Mouse (Mus musculus): Measurements from ENCODE around the gene Papolb.

Gene Papolb

GRCm38 (mm10) chr5:142529915-142530314, at the start of gene Papolb:
Gene Papolb (minus strand): TSS chr5:142530076.
- DNase-seq (ENCODE audit: low spot score) = no peak

DNA sequence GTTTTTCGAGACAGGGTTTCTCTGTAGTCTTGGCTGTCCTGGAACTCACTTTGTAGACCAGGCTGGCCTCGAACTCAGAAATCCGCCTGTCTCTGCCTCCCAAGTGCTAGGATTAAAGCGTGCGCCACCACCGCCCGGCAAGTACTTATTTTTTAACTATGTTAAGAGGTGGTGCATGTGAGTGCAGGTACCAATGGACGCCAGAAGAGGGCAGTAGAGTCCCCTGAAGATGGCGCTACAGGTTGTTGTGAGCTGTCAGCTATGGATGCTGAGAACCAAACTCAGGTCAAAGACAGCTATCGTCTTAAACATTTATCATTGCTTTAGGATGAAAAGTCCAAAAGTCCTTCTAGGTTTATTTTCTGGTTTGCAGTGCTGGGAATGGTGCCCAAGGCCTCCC, 48.3 kb upstream of the Papolb start:
- no peak for DNase-seq (ENCODE audit: low spot score)

- no peak for DNase-seq (ENCODE audit: low spot score)
These were observed 47.0 kb upstream of the Papolb start for GRCm38 (mm10) chr5:142576832-142577231.

DNA sequence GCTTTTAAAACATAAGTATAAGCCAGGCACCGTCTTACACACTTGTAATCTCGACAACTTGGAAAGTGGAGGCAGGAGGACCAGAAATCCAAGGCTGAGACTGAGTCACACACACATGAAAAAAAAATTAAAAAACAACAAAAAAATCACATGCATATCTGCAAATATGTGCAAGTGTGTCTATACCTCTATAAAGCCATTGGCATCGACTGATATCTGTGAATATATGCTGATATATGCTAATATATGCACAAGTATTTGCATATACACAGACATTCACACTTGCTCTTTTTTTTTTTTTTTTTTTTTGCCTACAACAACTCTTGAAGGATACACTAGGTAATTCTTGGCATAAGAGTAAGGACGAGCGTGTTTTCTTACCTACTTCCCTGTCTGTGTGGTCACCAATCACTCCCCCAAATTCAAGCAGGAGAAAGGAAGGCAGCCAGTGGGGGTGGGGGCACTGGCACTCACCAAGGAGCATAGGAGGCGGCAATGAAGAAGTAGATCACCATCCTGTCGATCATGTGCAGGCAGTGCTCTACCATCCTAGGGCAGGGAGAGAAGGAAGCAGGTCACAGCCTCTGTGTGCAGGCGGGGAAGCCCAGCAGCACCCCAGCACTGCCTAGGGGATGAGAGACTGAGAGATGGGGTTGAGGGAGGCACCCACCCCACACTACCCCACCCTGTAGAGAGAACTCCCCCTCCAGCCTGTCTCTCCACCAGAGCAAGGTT, 44.6 kb upstream of the Papolb start:
- DNase-seq (ENCODE audit: low spot score) = no peak

GRCm38 (mm10) chr5:142564606-142565005, 34.7 kb upstream of the Papolb start:
- DNase-seq (ENCODE audit: low spot score) = no peak

GRCm38 (mm10) chr5:142560261-142560660, 30.4 kb upstream of the Papolb start:
- DNase-seq (ENCODE audit: low spot score) = no peak

- DNase-seq (ENCODE audit: low spot score) = peak; percentile 82
These were observed 27.7 kb upstream of the Papolb start for GRCm38 (mm10) chr5:142557397-142558067.

DNA sequence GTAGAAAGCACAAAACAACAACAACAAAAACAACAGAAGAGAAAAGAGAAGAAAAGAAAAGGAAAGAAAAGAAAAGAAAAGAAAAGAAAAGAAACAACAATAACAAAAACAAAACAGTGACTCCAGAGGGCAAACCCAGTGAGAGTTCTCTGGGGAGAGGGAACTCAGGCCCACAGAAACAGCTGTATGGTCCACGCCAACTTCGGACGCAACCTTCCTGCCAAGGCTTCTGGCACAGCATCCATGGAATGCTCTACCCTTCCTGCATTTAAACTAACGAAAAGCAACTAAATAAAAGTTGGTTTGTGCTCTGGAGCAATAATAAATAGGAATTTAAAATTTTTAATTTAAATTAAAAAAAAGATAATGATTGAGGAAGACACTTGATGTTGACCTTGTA, 26.8 kb upstream of the Papolb start:
- no peak for DNase-seq (ENCODE audit: low spot score)

GRCm38 (mm10) chr5:142555866-142556265, 26.0 kb upstream of the Papolb start:
- no peak for DNase-seq (ENCODE audit: low spot score)

DNA sequence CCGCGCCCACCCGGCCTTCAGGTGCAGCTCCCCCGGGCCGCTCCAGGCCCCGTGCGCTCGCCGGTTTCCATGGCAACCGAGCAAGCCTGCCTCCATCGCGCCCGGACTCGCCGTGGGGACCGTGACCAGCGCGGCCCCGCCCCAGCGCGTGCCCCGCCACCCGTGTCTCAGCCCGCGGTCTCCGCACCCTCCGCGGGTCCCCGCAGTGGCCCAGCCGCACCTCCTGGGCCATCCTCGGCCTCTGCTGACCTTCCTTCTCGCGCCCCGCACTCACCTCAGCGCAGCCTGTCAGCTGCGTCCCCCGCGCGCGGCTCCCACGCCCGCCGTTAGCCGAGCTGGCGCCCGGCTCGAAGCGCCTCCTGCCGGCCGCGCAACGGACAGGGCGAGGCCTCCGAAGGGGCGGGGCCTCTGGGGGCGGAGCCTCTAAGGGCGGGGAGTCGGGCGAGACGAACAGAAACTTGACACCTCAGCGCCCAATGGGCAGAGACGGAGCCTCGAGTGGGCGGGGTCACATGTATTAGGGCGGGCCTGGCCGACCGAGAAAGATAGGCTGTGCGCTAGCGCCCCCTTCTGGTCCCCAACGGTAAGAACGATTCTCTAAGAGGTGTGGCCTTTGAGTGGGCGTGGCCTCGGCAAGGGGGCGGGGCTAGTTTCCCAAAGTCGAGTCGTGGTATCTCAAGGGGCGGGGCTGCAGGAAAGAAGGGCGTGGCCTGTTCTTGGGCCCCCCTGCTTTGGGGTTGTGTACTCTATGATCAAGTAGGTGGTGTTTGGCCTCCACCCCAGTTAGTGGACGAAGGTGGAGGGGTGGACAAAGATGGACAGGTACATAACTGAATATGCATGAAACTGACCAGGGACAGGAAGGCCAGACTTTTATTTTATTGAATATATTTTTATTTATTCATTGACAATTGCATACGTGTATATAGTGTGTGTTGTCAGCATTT, 21.1 kb upstream of the Papolb start, which contains the start of gene Radil:
Gene Radil (minus strand): TSS at position 393 of the 947 bp plus-strand sequence.
- peak; percentile 93 for DNase-seq (ENCODE audit: low spot score)

DNA sequence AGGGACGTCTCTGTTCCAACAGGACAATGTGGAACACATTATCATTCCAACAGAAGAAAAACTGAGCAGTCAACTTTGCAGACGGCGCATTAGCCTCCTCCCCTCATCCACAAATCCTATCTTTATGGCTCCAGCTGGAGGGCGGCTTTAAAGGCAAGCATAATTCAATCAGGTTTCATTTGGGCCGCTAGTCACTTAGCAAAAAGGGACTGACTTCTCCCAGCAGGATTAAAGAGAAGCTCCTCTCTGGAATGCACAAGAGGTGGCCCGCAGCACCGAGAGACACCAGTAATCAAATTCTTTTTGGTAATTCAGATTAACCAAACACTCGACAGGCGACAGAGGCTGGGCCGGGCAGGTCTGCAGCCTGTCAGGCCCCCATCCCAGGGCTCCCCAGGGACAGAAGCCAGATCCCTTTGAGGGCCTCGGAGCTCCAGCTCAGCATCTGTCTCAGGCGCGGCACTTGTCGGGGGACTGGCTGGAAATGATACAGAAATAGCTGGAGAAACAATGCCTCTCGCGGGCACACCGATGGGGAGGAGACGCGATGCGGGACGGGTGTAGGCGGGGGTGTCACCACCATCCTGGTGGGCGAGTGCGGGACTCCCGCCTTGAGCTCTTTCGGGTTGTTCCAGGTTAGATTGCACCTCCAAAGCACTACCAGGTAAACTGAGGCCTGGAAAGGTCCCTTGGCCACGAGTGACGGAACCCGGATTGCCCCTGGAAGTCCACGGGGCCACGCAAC, 20.3 kb upstream of the Papolb start:
- peak; percentile 41 for DNase-seq (ENCODE audit: low spot score)

- DNase-seq (ENCODE audit: low spot score) = no peak
These were observed 19.6 kb upstream of the Papolb start for GRCm38 (mm10) chr5:142549441-142549840.

DNA sequence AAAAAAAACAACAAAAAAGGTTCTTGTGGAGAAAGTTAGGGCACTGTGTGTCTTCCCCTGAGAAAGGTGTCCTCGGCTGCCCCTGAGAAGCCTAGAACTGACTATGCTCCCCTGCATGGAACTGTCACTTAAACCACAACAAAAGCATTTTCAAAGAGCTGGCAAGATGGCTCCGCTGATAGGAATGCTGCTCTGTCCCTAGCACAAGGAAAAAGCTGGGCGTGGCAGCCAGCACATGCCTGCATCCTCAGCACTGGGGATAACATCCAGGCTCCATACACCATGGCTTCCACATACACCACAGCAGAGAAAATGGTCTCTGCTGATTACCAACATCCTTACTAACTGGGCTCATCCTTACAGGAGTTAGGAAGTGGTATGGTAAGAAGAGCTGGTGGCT, 17.2 kb upstream of the Papolb start:
- no peak for DNase-seq (ENCODE audit: low spot score)

GRCm38 (mm10) chr5:142546344-142546743, 16.5 kb upstream of the Papolb start:
- no peak for DNase-seq (ENCODE audit: low spot score)

DNA sequence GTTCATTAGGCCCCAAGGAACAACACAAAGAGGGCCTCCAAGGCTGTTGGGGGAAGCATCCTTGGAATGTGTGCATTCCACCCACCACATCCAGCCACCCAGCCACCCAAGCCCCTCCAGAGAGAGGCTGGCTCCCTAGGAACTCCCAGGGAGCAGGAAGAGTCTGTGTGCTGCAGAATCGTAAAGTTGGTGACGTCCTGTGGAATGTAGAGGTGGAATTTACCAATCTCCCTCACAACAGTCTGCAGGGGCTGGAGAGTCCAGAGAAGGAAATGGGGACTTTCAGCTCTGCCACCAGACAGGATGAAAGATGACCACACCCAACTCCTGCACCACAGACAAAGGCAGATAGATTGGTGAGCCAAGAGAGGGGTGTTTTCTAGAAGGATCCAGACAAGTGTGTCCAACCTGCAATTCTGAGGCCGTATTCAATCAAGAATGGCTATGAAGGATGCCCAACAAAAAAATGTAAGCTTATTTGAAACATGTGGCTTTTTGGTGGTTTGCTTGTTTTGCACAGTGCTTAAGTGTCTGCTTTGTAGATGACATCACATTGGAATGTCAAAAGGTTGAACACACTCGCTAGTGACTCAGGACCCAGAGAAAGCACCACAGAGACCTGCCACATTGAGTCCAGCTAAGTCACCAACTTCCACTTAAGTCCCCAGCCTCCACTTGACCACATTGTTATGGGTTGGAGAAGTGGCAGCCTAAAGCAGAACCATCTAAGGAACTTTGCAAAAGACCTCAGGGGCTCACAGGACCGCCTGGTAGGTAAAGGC, 15.3 kb upstream of the Papolb start:
- peak; percentile 30 for DNase-seq (ENCODE audit: low spot score)

DNA sequence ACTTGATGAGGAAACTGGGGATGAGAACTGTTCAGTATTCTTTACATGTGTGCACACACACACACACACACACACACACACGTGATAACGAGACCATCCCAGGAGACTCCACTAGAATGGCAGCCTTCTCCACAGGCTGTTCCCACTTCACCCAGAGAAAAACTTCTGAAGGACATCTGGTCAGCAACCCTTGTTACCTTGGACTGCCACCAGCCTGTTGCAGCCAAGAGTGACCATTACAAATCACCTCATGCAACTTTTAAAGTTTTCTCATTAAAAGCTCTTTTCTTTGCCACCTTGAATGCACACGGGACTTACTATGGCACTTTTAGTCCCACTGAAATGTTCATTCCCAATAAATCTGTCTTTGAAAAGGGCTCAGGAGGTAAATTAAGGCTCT, 7.4 kb upstream of the Papolb start:
- DNase-seq (ENCODE audit: low spot score) = no peak

DNA sequence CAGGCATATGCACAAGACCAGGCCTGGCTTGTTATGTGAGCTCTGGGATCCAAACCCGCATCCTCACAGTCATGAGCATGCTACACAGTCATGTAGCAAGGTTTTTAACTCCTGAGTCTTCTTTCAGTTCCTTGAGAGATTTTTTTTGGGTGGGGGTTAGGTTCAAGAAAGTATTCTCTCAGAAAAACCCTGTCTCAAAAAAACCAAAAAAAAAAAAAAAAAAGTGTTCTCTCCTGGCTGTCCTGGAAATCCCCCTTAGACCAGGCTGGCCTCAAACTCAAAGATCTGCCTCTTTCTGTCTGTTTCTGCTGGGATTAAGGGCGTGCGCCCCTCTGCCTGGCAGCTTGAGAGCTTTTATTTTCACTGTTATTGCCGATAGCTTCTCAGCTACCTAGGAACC, 5.5 kb upstream of the Papolb start:
- no peak for DNase-seq (ENCODE audit: low spot score)

GRCm38 (mm10) chr5:142524711-142525464, 5.0 kb downstream of the Papolb start:
- DNase-seq (ENCODE audit: low spot score) = no peak

- peak; percentile 32 for DNase-seq (ENCODE audit: low spot score)
These were observed 8.5 kb downstream of the Papolb start for GRCm38 (mm10) chr5:142521195-142521866.

- DNase-seq (ENCODE audit: low spot score) = no peak
These were observed 9.5 kb downstream of the Papolb start for GRCm38 (mm10) chr5:142520360-142520759.
